Mouse (Mus musculus) liver, adult 2 months (tissue): Measurements from ENCODE around the gene Gm21822. TPM values are rescaled to one million over a fixed set of nuclear protein-coding genes. Genes with fewer than 3 reads are reported as not detected.
"Not testable (repeated sequence)": the region's sequence is repeated elsewhere in the genome, so short reads cannot be mapped to it uniquely, and the experiment has no call there.

Source experiments
- DNase-seq: peaks from one replicate; pipeline ENCODE4 v3.0.0-alpha.2; 2011; ENCODE audit warnings: low read depth, low spot score; ENCODE audit errors: extremely low read depth
- H3K27ac ChIP-seq: fragments of 200-500 bp; replicated peaks from 2 replicates; pipeline ENCODE4 v1.5.1; 2012; ENCODE audit warnings: low read depth, mild to moderate bottlenecking, control low read depth, inconsistent platforms, low read length; ENCODE audit not compliant: insufficient read depth
- H3K27me3 ChIP-seq: fragments of 200-500 bp; 2 replicates; pipeline ENCODE4 v1.6.1; 2012; ENCODE audit warnings: mild to moderate bottlenecking, moderate library complexity, low read length, inconsistent platforms; ENCODE audit not compliant: control insufficient read depth, insufficient read depth
- H3K36me3 ChIP-seq: fragments of 200-500 bp; 2 replicates; pipeline ENCODE4 v1.6.1; 2012; ENCODE audit warnings: low read length, inconsistent platforms; ENCODE audit not compliant: control insufficient read depth, insufficient read depth
- H3K4me1 ChIP-seq: fragments of 200-500 bp; 2 replicates; pipeline ENCODE4 v1.6.1; 2011; ENCODE audit warnings: low read length; ENCODE audit not compliant: control insufficient read depth, insufficient read depth
- H3K4me3 ChIP-seq: fragments of 200-500 bp; 2 replicates; pipeline ENCODE4 v1.5.1; 2011; ENCODE audit warnings: low read depth, mild to moderate bottlenecking, control low read depth, low read length, moderate library complexity; ENCODE audit not compliant: insufficient read depth
- H3K79me2 ChIP-seq: fragments of 200-500 bp; 2 replicates; pipeline ENCODE4 v1.6.1; 2012; ENCODE audit warnings: inconsistent platforms, mild to moderate bottlenecking, low read length, moderate library complexity; ENCODE audit not compliant: control insufficient read depth, insufficient read depth
- H3K9ac ChIP-seq: fragments of 200-500 bp; 2 replicates; pipeline ENCODE4 v1.6.1; 2012; ENCODE audit warnings: low read depth, mild to moderate bottlenecking, control low read depth, inconsistent platforms, low read length
- WGBS: fragments of 180-500 bp; shearing (Covaris S2); methylation state at CpG from one replicate; pipeline ENCODE4 v1.1.7; 2018; 5-methylcytosine and 5-hydroxymethylcytosine counted together
- polyA plus RNA-seq: library from polyadenylated mRNA; depleted of rRNA; stranded (reverse); fragments of >200 nt; gene quantifications from 2 replicates; pipeline ENCODE4 v1.2.3, GENCODE M21; 2012; rRNA removed
- total RNA-seq: library from RNA; depleted of rRNA; stranded (reverse); fragments of >200 nt; gene quantifications from 2 replicates; pipeline ENCODE4 v1.2.3, GENCODE M21; 2014; rRNA removed

The Gm21822 gene
- total RNA-seq (not detected in 2 replicates), polyA plus RNA-seq (not detected in 2 replicates)

DNA sequence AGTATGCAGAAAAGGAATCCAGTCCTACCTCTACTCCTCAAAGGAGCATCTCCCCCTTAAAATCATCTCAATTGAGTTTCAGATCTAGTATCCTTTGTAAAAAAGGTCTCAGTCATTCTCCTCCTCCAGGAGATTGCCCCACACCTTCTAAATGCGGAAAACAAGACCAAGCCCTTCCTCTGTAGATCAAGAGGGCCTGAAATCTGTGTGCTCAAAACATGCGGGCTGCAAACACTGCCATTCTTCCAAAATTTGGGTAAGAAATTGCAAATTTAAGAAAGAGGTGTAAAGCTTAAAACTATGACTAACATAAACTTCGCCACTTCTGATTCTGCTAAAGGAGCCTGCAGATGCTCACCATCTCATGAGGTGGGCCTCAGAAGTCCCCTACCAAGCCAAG is at the start of gene Gm21822:
Gm21822 (plus strand) TSS at position 301 of the 400 bp plus-strand sequence.
- WGBS, result no CpG with 5 or more reads among the region's 3 CpGs
- H3K9ac ChIP-seq, result not testable (repeated sequence)

More for the DNA sequence above, at the start of gene Gm21822:
- H3K27ac ChIP-seq, H3K36me3 ChIP-seq, H3K4me3 ChIP-seq, H3K27me3 ChIP-seq, H3K4me1 ChIP-seq, H3K79me2 ChIP-seq, DNase-seq: not testable (repeated sequence)
